26 mouse cellular contexts compared by ENCODE assay signal in the genomic region with DNA sequence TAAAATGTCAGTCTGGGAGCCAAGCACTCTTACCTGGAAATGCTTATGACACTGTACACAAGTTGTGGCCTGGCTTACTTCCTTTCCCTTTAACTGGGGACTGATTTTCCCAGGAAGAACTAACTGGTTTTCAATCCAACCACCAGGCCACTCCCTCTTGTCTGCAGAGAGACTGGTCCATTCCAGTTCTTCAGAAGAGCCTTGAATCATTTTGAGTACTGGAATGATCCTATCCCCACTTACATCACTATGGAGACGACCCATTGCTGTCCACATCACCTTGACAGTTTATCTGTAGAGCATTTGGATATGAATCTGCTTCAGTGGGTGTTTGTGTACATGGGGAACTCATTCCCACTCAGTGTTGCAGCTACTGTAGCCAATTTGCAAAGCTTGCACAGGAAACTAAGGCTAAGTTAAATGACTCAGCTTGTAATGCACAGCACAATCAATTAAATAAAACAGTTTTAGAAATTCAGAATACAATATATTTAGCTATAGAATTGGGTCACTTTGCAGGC.
A peak's percentile ranks its signal among the peaks of the same experiment; 100 is the strongest.
DNase-seq lines count a peak whose midpoint lies in the region; TF ChIP-seq lines count a peak whose summit lies in the region.
"Had no signal": no experiment of that assay in that cellular context is flagged by ENCODE, and none has a peak within 500 bp of the region (broad histone marks: within the 10 kb centered on the region; RNA-seq: fewer than 3 reads in every experiment).

No protein-coding gene starts in this region.

- no peak overlapping the region for H3K9ac ChIP-seq in ES-E14 (ENCODE audit: insufficient read depth, low read depth, low read length, poor library complexity, severe bottlenecking)
- H3K9ac ChIP-seq: embryonic facial prominence, embryonic 15.5 days; forebrain, embryonic 12.5 days; heart, embryonic 12.5 days; hindbrain, embryonic 13.5 days; liver, embryonic 14.5 days had no signal

- H3K4me1 ChIP-seq in ES-E14 (ENCODE audit: control insufficient read depth in 2 of 2, insufficient read depth in 2 of 2, low read length in 2 of 2, poor library complexity in 1 of 2), result peaks cover 0 to 1% of the 10 kb centered on the region in 2 experiments; a peak in 1 of 4 replicates
- H3K4me1 ChIP-seq: embryonic facial prominence, embryonic 10.5 days; embryonic facial prominence, embryonic 15.5 days; forebrain, embryonic 12.5 days; heart, embryonic 12.5 days; hindbrain, embryonic 13.5 days had no signal

- DNase-seq in layer of hippocampus, adult 2 months (ENCODE audit: low spot score in 2 of 2), result peak; percentile 13 to 63
- no peak for DNase-seq in layer of hippocampus, adult 9-10 months (ENCODE audit: low spot score)
- DNase-seq in ES-CJ7 (ENCODE audit: low read depth, low spot score) (peak; percentile 85), ES-E14 (ENCODE audit: low read depth, low spot score) (peak; percentile 51)
- DNase-seq in layer of hippocampus, postnatal 14 days (ENCODE audit: low spot score in 2 of 2), result peak; percentile 3 to 49
- DNase-seq in cerebellum, postnatal 14 days, result no peak
- DNase-seq: adrenal gland, postnatal 36 days; cerebellum, adult 2 months; cerebellum, postnatal 25 days; heart, adult 2 months; heart, postnatal 4 days; kidney, adult 8-10 months; liver; lung, adult 2 months; lung, postnatal 14 days; midbrain, embryonic 14.5 days; right cerebral cortex, postnatal 4 days; thymus, postnatal 4 days had no signal

- no peak overlapping the region for H3K4me3 ChIP-seq in layer of hippocampus, adult 2 months
- no peak overlapping the region for H3K4me3 ChIP-seq in ES-E14 (ENCODE audit: insufficient read depth in 1 of 2, low read depth in 1 of 2, low read length in 2 of 2, poor library complexity in 1 of 2, severe bottlenecking in 1 of 2)
- H3K4me3 ChIP-seq: embryonic facial prominence, embryonic 10.5 days; embryonic facial prominence, embryonic 15.5 days; forebrain, embryonic 12.5 days; heart, adult 2 months; heart, embryonic 12.5 days; hindbrain, embryonic 13.5 days had no signal

- in situ Hi-C loops in ES-E14 (cut with MboI; ENCODE audit: low sequenced_read_pairs in 2 of 2, unreplicated experiment in 2 of 2), result no loop called here

- H3K9me3 ChIP-seq in ES-E14 (ENCODE audit: control insufficient read depth, insufficient read depth, low read depth, low read length), result no peaks in the 10 kb centered on the region; the same call in 1 of the 2 replicates
- H3K9me3 ChIP-seq: embryonic facial prominence, embryonic 10.5 days; embryonic facial prominence, embryonic 15.5 days; forebrain, embryonic 12.5 days; heart, embryonic 12.5 days; hindbrain, embryonic 13.5 days had no signal

- no peak for TF ChIP-seq CTCF in layer of hippocampus, adult 2 months (conservative IDR thresholded peaks at IDR 0.05)

- no peak overlapping the region for H3K27ac ChIP-seq in layer of hippocampus, adult 2 months
- no peak overlapping the region for H3K27ac ChIP-seq in ES-E14 (ENCODE audit: insufficient read depth, low read depth, low read length, poor library complexity, severe bottlenecking)
- H3K27ac ChIP-seq: embryonic facial prominence, embryonic 10.5 days; embryonic facial prominence, embryonic 15.5 days; forebrain, embryonic 12.5 days; heart, adult 2 months; hindbrain, embryonic 13.5 days; kidney, postnatal 0 days; liver, embryonic 14.5 days; stomach, postnatal 0 days had no signal

- no peaks in the 10 kb centered on the region for H3K36me3 ChIP-seq in ES-E14 (ENCODE audit: control insufficient read depth, insufficient read depth, low read length, poor library complexity, severe bottlenecking)
- H3K36me3 ChIP-seq: embryonic facial prominence, embryonic 10.5 days; embryonic facial prominence, embryonic 15.5 days; forebrain, embryonic 12.5 days; heart, embryonic 12.5 days; hindbrain, embryonic 13.5 days had no signal

TF ChIP-seq in ES-E14, 5 proteins besides CTCF, POLR2A, EP300 and RAD21:
- no peak for TF ChIP-seq MAFK (IDR thresholded peaks at IDR 0.05; ENCODE audit: insufficient read depth, low read depth, low read length)
- no peak for TF ChIP-seq HCFC1 (IDR thresholded peaks at IDR 0.05; ENCODE audit: borderline replicate concordance, insufficient read depth, low read length)
- TF ChIP-seq ZNF384 (IDR thresholded peaks at IDR 0.05; ENCODE audit: low read depth, low read length), result no peak
- no peak for TF ChIP-seq CHD2 (IDR thresholded peaks at IDR 0.05; ENCODE audit: low read depth, low read length)
- TF ChIP-seq ZC3H11A (IDR thresholded peaks at IDR 0.05; ENCODE audit: borderline replicate concordance, low read depth, low read length), result no peak

Comparison
In these comparisons a context has a peak if more than half of its experiments do, and no peak if none do; other contexts are left out.
1. DNase-seq: peak in layer of hippocampus, adult 2 months (2 of 2), ES-CJ7 (single experiment), ES-E14 (single experiment) and layer of hippocampus, postnatal 14 days (2 of 2); none in layer of hippocampus, adult 9-10 months (single experiment) and cerebellum, postnatal 14 days (0 of 2).